Mouse (Mus musculus): ENCODE results near the gene Slc7a10. TPM values are rescaled to one million over a fixed set of nuclear protein-coding genes. Genes with fewer than 3 reads are reported as not detected.

Slc7a10 gene
- polyA plus RNA-seq (2012; ENCODE audit: insufficient read depth, insufficient read length, missing spikeins): 7.7 and 8.3 TPM in 2 replicates

GRCm38 (mm10) chr7:35185889-35186569 lies at the start of gene Slc7a10:
Gene Slc7a10, plus strand, starts transcription at chr7:35186385.
- peak within 1 kb of the TSS; percentile 30 for H3K4me3 ChIP-seq (ENCODE audit: insufficient read depth, low read depth, low read length)
- H3K4me1 ChIP-seq (ENCODE audit: control insufficient read depth, insufficient read depth, insufficient read length, low read length): peaks cover 11% of the 10 kb centered on the region; the same call in 1 of the 2 replicates
- no peak within 1 kb of the TSS for H3K27ac ChIP-seq (replicated peaks; ENCODE audit: low read depth, low read length)

DNA sequence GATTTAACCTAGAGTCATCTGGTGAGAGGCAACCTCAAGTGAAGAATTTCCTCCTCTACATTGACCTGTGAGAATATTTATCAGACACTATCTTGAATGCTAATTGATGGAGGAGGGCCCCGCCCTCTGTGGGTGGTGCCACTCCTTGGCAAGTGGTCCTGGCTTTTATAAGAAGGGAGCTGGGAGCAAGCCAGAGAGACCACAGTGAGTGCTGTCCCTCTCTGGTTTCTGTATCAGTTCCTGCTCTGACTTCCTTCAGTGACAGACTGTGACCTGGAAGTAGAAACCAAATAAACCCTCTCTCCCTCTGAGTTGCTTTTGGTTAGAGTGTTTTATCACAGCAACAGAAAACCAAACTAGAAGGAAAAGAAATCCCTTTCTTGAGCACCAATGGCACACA lies 48.7 kb upstream of the Slc7a10 start:
- peaks cover 27% of the 10 kb centered on the region for H3K4me1 ChIP-seq (ENCODE audit: control insufficient read depth, insufficient read depth, insufficient read length, low read length)
- peak overlapping the region; percentile 89 for H3K27ac ChIP-seq (replicated peaks; ENCODE audit: low read depth, low read length)
- H3K4me3 ChIP-seq (ENCODE audit: insufficient read depth, low read depth, low read length): no peak overlapping the region

GRCm38 (mm10) chr7:35138481-35138880 lies 47.7 kb upstream of the Slc7a10 start:
- no peak overlapping the region for H3K4me3 ChIP-seq (ENCODE audit: insufficient read depth, low read depth, low read length)
- H3K4me1 ChIP-seq (ENCODE audit: control insufficient read depth, insufficient read depth, insufficient read length, low read length): peaks cover 28% of the 10 kb centered on the region

GRCm38 (mm10) chr7:35139880-35140279 lies 46.3 kb upstream of the Slc7a10 start:
- Histone ChIP-seq H3K27ac (replicated peaks; ENCODE audit: low read depth, low read length) (peak overlapping the region; percentile 82), H3K4me3 (ENCODE audit: insufficient read depth, low read depth, low read length) (no peak overlapping the region), H3K4me1 (ENCODE audit: control insufficient read depth, insufficient read depth, insufficient read length, low read length) (peaks cover 28% of the 10 kb centered on the region)

More at GRCm38 (mm10) chr7:35138481-35138880, 47.7 kb upstream of the Slc7a10 start:
- peak overlapping the region; percentile 89 for H3K27ac ChIP-seq (replicated peaks; ENCODE audit: low read depth, low read length)

GRCm38 (mm10) chr7:35141519-35141918 lies 44.7 kb upstream of the Slc7a10 start:
- Histone ChIP-seq H3K4me3 (ENCODE audit: insufficient read depth, low read depth, low read length) (no peak overlapping the region), H3K4me1 (ENCODE audit: control insufficient read depth, insufficient read depth, insufficient read length, low read length) (peaks cover 38% of the 10 kb centered on the region), H3K27ac (replicated peaks; ENCODE audit: low read depth, low read length) (peak overlapping the region; percentile 83)

GRCm38 (mm10) chr7:35142522-35142921 lies 43.7 kb upstream of the Slc7a10 start:
- Histone ChIP-seq H3K4me3 (ENCODE audit: insufficient read depth, low read depth, low read length) (no peak overlapping the region), H3K27ac (replicated peaks; ENCODE audit: low read depth, low read length) (peak overlapping the region; percentile 83), H3K4me1 (ENCODE audit: control insufficient read depth, insufficient read depth, insufficient read length, low read length) (peaks cover 37% of the 10 kb centered on the region)

DNA sequence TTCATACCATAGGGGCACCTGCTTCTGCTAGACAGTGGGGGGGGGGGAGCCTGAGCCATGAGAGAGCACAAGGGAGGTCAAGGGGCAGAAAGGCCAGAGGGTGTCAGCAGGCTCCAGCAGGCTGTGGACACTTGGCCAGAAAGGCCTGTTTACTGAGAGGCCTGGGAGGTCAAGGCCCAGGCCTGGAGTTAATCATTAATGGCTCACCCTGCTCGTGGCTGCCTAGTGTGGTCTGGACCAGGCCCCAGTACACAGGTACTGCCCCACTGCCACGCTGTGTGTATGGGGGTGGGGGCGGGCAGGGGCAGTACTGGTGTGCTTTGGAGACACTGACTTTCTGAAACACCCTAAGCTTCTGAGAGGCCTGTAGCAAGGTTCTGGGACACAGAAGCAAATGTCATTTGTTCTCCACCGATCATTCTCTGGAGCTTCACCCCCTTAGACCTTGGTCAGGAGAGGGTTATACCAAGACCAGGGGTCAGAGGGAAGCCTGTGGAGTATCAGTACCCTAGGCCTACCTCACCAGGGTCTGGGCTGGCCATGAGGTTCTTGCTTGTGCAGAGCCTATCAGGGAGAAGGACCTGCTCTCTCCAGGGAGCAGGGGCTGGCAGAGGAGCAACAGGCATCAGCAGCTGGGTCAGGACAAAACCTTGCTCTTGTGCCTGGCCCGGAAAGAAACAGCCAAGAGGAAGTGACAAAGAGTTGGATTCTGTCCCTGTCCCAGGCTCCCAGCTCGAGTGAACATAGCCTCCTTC lies 42.1 kb upstream of the Slc7a10 start:
- Histone ChIP-seq H3K4me1 (ENCODE audit: control insufficient read depth, insufficient read depth, insufficient read length, low read length) (peaks cover 29% of the 10 kb centered on the region), H3K4me3 (ENCODE audit: insufficient read depth, low read depth, low read length) (no peak overlapping the region), H3K27ac (replicated peaks; ENCODE audit: low read depth, low read length) (peak overlapping the region; percentile 76)

GRCm38 (mm10) chr7:35145068-35145467 lies 41.1 kb upstream of the Slc7a10 start:
- Histone ChIP-seq H3K4me1 (ENCODE audit: control insufficient read depth, insufficient read depth, insufficient read length, low read length) (peaks cover 29% of the 10 kb centered on the region), H3K4me3 (ENCODE audit: insufficient read depth, low read depth, low read length) (no peak overlapping the region), H3K27ac (replicated peaks; ENCODE audit: low read depth, low read length) (0 out of 2 replicates have a peak overlapping the region, but pooled peaks have one; percentile 19)

DNA sequence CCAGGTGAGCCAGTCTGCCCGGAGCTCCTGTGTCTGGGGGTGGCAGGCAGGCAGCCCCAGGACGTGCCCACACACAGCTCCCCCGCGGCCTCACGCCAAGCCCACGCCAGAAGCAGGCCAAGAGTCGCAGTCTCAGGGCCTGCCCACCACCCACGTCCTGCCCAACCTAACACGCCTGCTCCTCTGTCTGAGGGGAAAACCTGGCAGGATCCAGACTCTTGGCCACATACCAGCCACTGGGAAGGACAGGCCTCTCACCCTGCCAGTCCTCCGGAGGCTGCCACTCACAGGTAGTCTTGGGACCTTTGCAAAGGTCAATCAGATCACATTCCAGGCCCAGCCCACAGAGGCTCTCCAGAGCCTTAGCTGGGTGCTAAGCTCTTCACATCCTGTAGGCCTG lies 39.9 kb upstream of the Slc7a10 start:
- Histone ChIP-seq H3K4me1 (ENCODE audit: control insufficient read depth, insufficient read depth, insufficient read length, low read length) (peaks cover 18% of the 10 kb centered on the region), H3K4me3 (ENCODE audit: insufficient read depth, low read depth, low read length) (no peak overlapping the region), H3K27ac (replicated peaks; ENCODE audit: low read depth, low read length) (peak overlapping the region; percentile 57)

- Histone ChIP-seq H3K27ac (replicated peaks; ENCODE audit: low read depth, low read length) (no peak overlapping the region), H3K4me1 (ENCODE audit: control insufficient read depth, insufficient read depth, insufficient read length, low read length) (peaks cover 15% of the 10 kb centered on the region), H3K4me3 (ENCODE audit: insufficient read depth, low read depth, low read length) (no peak overlapping the region)
Observed at GRCm38 (mm10) chr7:35149616-35150433, 36.4 kb upstream of the Slc7a10 start.

DNA sequence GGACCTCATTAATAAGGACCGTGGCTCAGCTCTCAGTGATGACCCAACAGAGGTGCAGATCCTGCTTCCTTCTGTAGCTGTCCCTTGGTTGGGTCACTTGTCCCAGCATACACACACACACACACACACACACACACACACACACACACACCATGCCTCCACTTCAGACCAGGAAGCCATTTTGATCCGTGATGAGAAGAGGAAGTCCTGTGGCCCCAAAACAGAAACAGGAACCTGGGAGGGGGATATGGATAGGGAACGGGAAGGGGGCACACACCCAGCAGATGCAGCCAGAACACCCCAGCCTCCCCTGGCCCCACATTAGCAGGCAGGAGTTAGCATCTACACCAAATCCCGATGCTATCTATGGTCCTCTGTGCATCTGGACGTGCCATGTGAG lies 35.3 kb upstream of the Slc7a10 start:
- no peak overlapping the region for H3K4me3 ChIP-seq (ENCODE audit: insufficient read depth, low read depth, low read length)
- H3K27ac ChIP-seq (replicated peaks; ENCODE audit: low read depth, low read length): peak overlapping the region; percentile 12; the same call in 1 of the 2 replicates

DNA sequence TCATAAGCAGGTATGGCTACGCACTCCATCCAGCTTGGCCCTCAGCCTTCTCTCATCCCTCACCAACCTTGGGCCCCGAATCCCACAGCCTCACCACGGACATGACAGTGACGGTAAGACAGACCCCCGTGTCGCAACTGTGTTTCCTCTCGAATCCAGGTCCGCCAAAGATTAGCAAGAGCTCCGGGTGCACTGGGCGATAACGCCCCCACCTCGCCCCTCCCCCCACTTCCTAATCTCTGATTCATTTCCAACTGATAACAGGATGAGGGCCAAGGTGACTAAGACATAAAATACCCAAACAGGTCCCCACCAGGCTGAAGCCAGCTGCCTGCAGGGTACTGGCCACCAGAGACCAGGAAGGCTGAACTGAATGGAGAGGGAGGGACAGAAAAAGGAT lies 31.7 kb upstream of the Slc7a10 start:
- Histone ChIP-seq H3K4me3 (ENCODE audit: insufficient read depth, low read depth, low read length) (no peak overlapping the region), H3K4me1 (ENCODE audit: control insufficient read depth, insufficient read depth, insufficient read length, low read length) (peaks cover 5% of the 10 kb centered on the region; the same call in 1 of the 2 replicates), H3K27ac (replicated peaks; ENCODE audit: low read depth, low read length) (no peak overlapping the region)

More for the DNA sequence above, 35.3 kb upstream of the Slc7a10 start:
- peaks cover 9% of the 10 kb centered on the region for H3K4me1 ChIP-seq (ENCODE audit: control insufficient read depth, insufficient read depth, insufficient read length, low read length)

DNA sequence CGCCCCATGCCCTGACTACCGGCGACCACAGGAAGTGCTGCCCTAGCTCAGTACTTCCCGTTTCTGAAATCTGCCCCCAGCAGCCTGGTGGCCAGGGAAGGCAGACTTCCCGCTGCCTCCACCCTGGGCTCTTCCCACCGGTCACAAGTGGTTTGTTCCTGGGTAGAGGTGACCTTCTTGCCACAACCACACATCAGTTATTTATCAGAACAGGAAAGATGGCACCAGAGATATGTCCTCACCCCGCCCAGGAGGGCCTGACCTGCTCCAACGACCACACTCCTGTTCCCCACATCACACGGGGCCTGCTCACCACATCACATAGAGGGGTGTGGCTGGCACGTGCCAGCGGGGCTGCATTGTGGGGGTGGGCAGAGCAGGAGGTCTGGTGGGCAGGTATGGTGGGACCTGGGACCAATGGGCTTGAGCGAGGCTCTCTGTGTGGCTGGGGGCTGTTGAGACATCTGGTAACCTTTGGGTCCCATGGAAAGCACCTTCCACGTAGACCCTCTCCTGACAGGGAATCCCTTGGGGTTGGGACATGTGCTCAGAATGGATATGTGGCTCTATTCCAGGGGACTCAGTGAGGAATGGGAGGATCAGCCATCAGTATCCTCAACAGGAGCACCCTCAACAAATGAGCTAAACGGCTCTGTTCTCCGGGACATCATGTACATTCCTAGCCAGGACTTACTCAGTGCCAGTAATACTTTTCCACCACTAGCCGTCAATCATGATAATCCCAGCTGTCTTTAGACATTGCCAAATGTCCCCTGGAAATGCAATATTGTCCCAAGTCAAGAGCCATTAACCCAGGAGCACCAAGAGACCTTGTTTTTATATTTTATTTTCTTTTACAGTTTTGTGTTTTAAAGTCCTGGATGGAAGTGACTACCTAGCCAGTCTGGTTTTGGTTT lies 29.4 kb upstream of the Slc7a10 start:
- Histone ChIP-seq H3K27ac (replicated peaks; ENCODE audit: low read depth, low read length) (peak overlapping the region; percentile 27), H3K4me3 (ENCODE audit: insufficient read depth, low read depth, low read length) (no peak overlapping the region), H3K4me1 (ENCODE audit: control insufficient read depth, insufficient read depth, insufficient read length, low read length) (peaks cover 5% of the 10 kb centered on the region; the same call in 1 of the 2 replicates)

DNA sequence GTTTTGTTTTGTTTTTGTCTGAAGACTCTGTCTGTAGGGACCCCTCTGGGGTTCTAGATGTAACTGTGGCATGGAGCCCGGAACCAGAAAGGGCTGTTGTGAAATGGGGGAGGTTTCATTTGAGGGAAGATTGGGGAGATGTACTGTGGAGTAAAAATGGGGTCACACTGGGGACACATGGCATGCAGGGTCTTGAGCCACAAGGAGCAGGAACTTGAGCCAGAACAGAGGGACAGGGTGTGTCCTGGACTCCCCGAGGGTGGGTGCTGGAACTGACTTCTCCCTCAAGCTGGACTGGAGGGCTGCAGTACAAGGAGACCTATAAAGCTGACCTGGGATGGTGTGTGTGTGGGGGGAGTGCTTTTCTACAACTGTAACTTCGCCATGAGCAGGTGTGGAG lies 28.7 kb upstream of the Slc7a10 start:
- no peak overlapping the region for H3K4me3 ChIP-seq (ENCODE audit: insufficient read depth, low read depth, low read length)
- H3K27ac ChIP-seq (replicated peaks; ENCODE audit: low read depth, low read length): no peak overlapping the region
- H3K4me1 ChIP-seq (ENCODE audit: control insufficient read depth, insufficient read depth, insufficient read length, low read length): peaks cover 5% of the 10 kb centered on the region

Data from brown adipose tissue, adult 24 weeks (tissue).